Mouse (Mus musculus) liver, embryonic 15.5 days (tissue): ENCODE data around the gene Pcnp. TPM values are rescaled to one million over a fixed set of nuclear protein-coding genes. Genes with fewer than 3 reads are reported as not detected.
"Not testable (repeated sequence)": the region's sequence is repeated elsewhere in the genome, so short reads cannot be mapped to it uniquely, and the experiment has no call there.

Experiments
- ATAC-seq: fragments of 200-750 bp; cut with Nextera tagmentation; 2 replicates; pipeline ENCODE4 v1.8.0; 2017; ENCODE audit warnings: moderate number of reproducible peaks, mild to moderate bottlenecking, moderate library complexity; ENCODE audit not compliant: insufficient read depth
- H3K27ac ChIP-seq: fragments of 300-500 bp; sonication (generic); replicated peaks from 2 replicates; pipeline ENCODE4 v1.5.1; 2015; ENCODE audit warnings: mild to moderate bottlenecking, inconsistent platforms
- H3K27me3 ChIP-seq: fragments of 300-500 bp; sonication (generic); 2 replicates; pipeline ENCODE4 v1.6.1; 2015; ENCODE audit warnings: mild to moderate bottlenecking, inconsistent platforms
- H3K36me3 ChIP-seq: fragments of 300-500 bp; sonication (generic); replicated peaks from 2 replicates; pipeline ENCODE4 v1.6.1; 2015; ENCODE audit warnings: moderate library complexity, mild to moderate bottlenecking, inconsistent platforms
- H3K4me1 ChIP-seq: fragments of 300-500 bp; sonication (generic); replicated peaks from 2 replicates; pipeline ENCODE4 v1.6.1; 2015; ENCODE audit warnings: inconsistent platforms
- H3K4me2 ChIP-seq: fragments of 300-500 bp; sonication (generic); 2 replicates; pipeline ENCODE4 v1.6.1; 2015; ENCODE audit warnings: moderate library complexity, mild to moderate bottlenecking, inconsistent platforms
- H3K4me3 ChIP-seq: fragments of 300-500 bp; sonication (generic); replicated peaks from 2 replicates; pipeline ENCODE4 v1.5.1; 2015; ENCODE audit warnings: mild to moderate bottlenecking, inconsistent platforms
- H3K9ac ChIP-seq: fragments of 300-500 bp; sonication (generic); 2 replicates; pipeline ENCODE4 v1.6.1; 2015; ENCODE audit warnings: moderate library complexity, mild to moderate bottlenecking, inconsistent platforms
- H3K9me3 ChIP-seq: fragments of 300-500 bp; sonication (generic); replicated peaks from 2 replicates; pipeline ENCODE4 v1.6.1; 2016; ENCODE audit warnings: inconsistent platforms
- whole genome bisulfite sequencing: fragments of 180-500 bp; shearing (Covaris S2); methylation state at CpG from one replicate; pipeline ENCODE4 v1.1.7; 2015; ENCODE audit warnings: mixed read lengths; ENCODE audit not compliant: insufficient replicate concordance; 5-methylcytosine and 5-hydroxymethylcytosine counted together
- microRNA-seq: library from miRNA; unstranded; fragments of <30 nt; microRNA quantifications from one replicate; pipeline ENCODE4, GENCODE M21; 2016
- polyA plus RNA-seq: library from polyadenylated mRNA; unstranded; fragments of >200 nt; fragmentation: Nextera tagmentation; extraction: Ambion mirVana; gene quantifications from 2 replicates; pipeline ENCODE4 v1.2.1, GENCODE M21; 2015

The Pcnp gene
- polyA plus RNA-seq, 1 experiment from 2014 or later: 93.7 TPM

- Histone ChIP-seq H3K27me3 (no peaks in the 10 kb centered on the region), H3K27ac (no peak overlapping the region), H3K9me3 (no peaks in the 10 kb centered on the region), H3K4me3 (no peak overlapping the region), H3K36me3 (peaks cover 18% of the 10 kb centered on the region), H3K9ac (no peak overlapping the region), H3K4me2 (no peak overlapping the region), H3K4me1 (peaks cover 19% of the 10 kb centered on the region)
- 50% methylated on average over 4 of the region's 4 CpGs for WGBS
- no peak for ATAC-seq
These were observed 65.2 kb downstream of the Pcnp start for GRCm38 (mm10) chr16:55964126-55964949.

- not testable (repeated sequence) for H3K4me2 ChIP-seq, ATAC-seq, H3K27me3 ChIP-seq, H3K27ac ChIP-seq, H3K4me3 ChIP-seq, H3K9ac ChIP-seq, H3K9me3 ChIP-seq, H3K36me3 ChIP-seq
- 82% methylated on average over 6 of the region's 11 CpGs for WGBS
- H3K4me1 ChIP-seq: peaks cover 12% of the 10 kb centered on the region
These were observed 66.5 kb downstream of the Pcnp start for GRCm38 (mm10) chr16:55963068-55963467.

Small RNA genes within 50 kb of the gene (microRNA-seq; reads per million reads assigned to microRNA genes)
- not detected for gene Gm24047

Other genes with a start within 250 kb of the Pcnp start
- gene Nfkbiz, start 190.8 kb downstream of the Pcnp start, polyA plus RNA-seq: 1.8 and 2.1 TPM in 2 replicates
- gene Nxpe3, start 134.5 kb downstream of the Pcnp start, polyA plus RNA-seq: 0.43 and 0.44 TPM in 2 replicates
- gene Cep97, start 94.9 kb downstream of the Pcnp start, polyA plus RNA-seq: 3.5 and 3.9 TPM in 2 replicates
- gene Rpl24, start 63.5 kb downstream of the Pcnp start, polyA plus RNA-seq: 281 and 346 TPM in 2 replicates
- gene Zbtb11, start 55.9 kb downstream of the Pcnp start, polyA plus RNA-seq: 8.7 and 10.1 TPM in 2 replicates
- gene Trmt10c, start 8.1 kb upstream of the Pcnp start, polyA plus RNA-seq: 12.7 and 12.9 TPM in 2 replicates
- 16.3 and 18.9 TPM in 2 replicates for gene Senp7, start 18.6 kb upstream of the Pcnp start, polyA plus RNA-seq
- 0.12 and 0.14 TPM in 2 replicates for gene Impg2, start 174.6 kb upstream of the Pcnp start, polyA plus RNA-seq